Mouse (Mus musculus): ENCODE data around the gene Gm9044.

DNA sequence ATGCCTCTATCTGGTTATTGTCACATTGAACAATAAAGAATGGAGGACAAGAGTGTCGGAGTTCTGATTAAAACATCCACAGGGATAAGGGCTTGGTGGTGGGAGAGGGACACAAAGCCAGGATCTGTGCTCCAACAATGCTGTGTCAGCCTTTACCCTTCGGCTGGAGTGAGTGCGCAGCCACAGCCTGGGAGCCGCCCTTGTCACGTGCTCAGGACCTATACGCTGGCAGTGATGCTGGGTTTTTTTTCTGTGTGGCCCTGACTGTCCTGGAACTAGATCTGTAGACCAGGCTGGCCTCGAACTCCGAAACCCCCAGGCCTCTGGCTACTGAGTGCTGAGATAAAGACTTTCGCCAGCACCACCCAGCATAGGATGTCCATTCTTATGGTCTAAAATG lies 37.3 kb upstream of the Gm9044 start:
- no peak for TF ChIP-seq GATA1 (IDR thresholded peaks at IDR 0.05; ENCODE audit: borderline replicate concordance, low read length)
- TF ChIP-seq FLI1 (IDR thresholded peaks at IDR 0.05; ENCODE audit: low read length), result no peak
